Mouse (Mus musculus): ENCODE measurements around the gene Abcc3.
"Not testable (repeated sequence)": the region's sequence is repeated elsewhere in the genome, so short reads cannot be mapped to it uniquely, and the experiment has no call there.

The Abcc3 gene

DNA sequence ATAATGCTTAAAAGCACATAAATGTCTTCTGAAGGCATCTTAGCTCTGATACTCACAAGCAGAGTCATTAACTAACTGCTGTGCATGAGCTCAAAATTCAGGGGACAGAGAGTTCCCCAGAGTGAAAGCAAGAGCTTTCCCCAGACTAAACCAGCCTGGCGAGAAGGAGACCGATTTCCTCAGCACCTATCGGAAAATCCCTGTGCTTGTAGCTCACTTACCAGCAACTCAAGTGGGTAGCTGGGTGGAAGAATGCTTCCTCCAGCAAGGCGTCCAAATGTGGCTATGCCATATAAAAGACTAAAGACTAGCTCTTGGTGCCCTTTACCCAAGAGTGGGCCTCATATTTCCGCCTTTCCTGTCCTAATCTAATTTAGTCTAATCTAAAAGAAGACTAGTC is 9.9 kb upstream of the Abcc3 start:
- no peak for DNase-seq (ENCODE audit: low spot score in 2 of 2)

DNA sequence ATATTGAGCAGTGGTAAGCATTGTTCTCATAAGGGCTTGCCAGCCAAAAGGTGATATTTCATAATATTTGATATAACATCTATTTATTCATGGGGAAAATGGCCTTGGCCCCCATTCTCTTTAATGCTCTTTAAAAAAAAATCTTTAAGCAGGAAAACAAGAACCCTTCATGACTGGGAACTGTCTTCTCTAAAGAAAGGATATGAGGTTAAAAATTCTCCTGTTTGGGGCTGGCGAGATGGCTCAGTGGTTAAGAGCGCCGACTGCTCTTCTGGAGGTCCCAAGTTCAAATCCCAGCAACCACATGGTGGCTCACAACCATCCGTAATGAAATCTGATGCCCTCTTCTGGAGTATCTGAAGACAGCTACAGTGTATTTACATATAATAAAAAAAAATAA is 9.2 kb upstream of the Abcc3 start:
- DNase-seq (ENCODE audit: low spot score in 2 of 2), result not testable (repeated sequence)

DNA sequence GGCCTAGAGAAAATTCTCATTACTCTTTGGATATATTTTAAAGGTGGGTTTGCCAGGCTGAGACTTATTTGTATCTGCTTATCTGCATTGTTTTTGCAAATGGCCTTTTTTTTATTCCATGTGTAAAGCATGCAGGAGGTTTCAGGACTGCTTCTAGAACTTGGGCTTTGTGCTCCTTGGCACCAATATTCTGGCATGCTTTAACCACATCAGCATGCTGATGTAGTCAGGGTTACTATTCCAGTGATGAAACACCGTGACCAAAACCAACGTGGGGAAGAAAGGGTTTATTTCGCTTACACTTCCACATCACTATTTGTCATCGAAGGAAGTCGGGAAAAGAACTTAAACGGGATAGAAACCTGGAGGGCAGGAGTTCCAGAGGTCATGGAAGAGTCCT is 8.2 kb upstream of the Abcc3 start:
- DNase-seq (ENCODE audit: low spot score in 2 of 2), result no peak

DNA sequence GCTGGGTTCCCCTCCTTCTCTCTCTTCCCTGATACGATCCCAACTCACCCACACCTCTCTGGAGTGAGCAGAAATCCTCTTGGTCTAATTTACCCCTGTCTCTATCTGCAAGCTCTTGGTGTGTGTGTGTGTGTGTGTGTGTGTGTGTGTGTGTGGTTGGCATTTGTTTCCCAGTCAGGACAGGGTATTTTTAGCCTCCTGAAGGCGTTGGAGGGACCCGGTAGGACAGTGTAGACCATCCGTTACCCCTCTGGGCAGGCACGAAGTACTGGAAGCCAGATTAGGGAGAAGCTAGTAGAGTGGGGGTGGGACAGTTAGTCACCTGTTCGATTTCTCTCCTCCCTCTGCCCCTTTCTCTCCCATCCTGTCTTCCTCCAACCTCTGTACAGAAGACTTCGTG is 1.3 kb upstream of the Abcc3 start:
- DNase-seq (ENCODE audit: low spot score in 2 of 2), result no peak

DNA sequence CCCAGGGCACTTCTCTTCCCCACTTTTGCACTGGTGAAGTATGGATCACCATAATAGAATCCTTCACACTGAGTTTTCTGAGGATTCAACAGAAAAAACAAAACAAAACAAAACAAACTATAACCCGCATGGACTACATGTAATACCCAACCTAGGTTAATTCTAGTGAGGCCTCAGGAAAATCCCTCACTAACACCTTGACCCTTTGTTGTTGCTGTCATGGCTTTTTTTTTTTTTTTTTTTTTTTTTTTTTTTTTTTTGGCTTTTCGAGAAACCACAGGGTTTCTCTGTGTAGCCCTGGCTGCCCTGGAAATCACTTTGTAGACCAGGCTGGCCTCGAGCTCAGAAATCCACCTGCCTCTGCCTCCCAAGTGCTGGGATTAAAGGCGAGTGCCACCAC is 693 bp upstream of the Abcc3 start:
- DNase-seq (ENCODE audit: low spot score in 2 of 2), result not testable (repeated sequence)

DNA sequence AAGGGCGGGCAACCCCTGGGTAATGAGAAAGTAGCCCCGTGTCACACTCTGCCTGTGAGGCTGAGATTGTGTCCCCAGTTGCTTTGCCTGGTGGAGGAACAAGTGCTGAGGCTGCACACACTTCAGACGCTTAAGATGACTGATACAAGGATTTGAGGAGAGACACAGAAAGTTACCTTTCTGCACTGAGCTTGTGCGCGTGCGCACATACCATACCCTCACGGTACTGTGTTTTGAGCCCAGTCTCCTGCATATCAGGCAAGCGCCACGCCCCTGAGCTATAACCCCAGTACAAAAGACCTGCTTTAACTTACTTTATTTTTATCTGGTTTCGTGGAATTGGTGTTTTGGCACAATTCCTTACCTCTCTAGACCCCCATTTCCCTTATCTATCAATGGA is 1.1 kb downstream of the Abcc3 start:
- DNase-seq (ENCODE audit: low spot score in 2 of 2), result no peak

DNA sequence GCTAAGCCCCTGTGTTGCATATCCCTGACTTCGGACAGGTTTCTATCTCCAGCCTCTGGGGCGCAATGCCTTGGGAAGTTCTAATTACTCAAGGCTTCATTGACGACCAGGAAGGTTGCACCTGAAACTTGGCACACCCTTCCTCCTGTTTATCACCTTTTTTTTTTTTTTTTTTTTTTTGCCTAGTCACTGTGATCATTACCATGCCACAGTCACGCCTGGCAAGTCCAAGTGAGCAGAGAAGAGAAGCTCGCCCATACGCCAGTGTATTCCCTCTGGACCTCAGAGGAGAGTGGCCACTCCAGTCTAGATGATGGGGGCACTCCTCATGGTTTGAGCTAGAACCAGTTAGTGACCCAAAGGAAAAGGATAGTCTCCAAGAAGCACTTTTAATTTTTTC is 2.0 kb downstream of the Abcc3 start:
- no peak for DNase-seq (ENCODE audit: low spot score in 2 of 2)

DNA sequence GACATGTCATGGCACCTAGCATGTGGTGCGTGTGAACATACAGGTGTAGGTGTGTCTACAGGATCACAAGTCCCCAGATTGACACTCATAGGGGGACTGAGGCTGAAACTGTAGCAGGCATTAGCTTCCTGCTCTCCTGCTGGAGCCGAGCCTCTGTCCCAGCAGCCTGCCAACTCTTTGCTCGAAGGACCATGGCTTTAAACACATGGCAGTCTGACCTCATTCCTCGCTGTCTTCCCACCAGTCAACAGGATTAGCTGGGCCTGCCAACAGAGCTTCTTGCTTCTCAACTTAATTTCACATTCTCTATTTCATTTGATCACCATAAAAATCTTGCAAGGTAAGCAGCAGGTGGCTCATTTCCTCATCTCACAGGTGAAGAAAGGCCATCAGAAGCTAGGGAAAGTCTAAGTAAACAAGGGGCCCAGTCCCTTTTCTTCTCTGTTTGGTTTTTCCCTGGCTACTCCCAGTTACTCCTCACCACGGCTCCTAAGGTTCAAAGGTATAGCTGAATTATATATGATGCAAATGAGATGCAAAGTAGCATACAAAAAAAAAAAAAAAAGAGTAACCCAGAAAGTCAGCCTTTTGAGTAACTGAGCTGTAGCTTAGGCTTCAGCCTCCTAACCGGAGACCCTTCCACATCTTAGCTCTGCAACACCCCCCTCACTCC is 2.9 kb downstream of the Abcc3 start:
- DNase-seq (ENCODE audit: low spot score in 2 of 2), result no peak

DNA sequence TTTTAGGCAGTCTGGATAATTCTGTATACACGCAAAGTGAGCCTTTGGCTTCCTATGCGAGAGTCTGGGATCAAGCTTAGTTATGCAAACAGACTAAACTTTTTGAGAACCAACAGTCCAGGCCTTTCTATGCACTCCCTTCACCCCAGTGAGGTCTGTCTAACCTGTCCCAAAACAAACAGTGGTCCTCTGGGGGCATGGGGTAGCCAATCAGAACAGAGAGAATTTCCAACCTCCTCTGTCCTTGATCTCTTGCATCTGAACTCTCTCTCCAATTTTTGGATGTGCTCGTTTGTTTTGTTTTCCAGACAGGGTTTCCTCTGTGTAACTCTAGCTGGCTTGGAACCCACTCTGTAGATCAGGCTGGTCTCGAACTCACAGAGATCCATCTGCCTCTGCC is 3.8 kb downstream of the Abcc3 start:
- no peak for DNase-seq (ENCODE audit: low spot score in 2 of 2)

DNA sequence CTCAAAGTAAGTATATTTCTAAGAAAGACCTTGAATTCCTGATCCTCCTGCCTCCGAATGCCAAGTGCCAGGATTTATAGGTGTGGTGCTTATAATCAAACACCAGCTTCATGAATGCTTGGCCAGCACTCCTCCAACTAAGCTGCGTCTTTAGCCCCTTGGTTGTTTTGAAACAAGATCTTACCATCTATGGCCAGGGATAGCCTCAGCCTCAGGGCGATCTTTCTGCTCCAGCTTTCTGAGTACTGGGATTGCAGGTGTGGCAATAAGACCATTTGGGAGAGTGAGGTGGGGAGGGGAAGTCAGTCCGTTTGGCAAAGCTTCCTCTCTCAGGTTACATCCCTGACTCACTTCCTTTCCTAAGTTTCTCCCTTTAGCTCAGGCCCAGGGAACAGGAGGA is 5.0 kb downstream of the Abcc3 start:
- no peak for DNase-seq (ENCODE audit: low spot score in 2 of 2)

DNA sequence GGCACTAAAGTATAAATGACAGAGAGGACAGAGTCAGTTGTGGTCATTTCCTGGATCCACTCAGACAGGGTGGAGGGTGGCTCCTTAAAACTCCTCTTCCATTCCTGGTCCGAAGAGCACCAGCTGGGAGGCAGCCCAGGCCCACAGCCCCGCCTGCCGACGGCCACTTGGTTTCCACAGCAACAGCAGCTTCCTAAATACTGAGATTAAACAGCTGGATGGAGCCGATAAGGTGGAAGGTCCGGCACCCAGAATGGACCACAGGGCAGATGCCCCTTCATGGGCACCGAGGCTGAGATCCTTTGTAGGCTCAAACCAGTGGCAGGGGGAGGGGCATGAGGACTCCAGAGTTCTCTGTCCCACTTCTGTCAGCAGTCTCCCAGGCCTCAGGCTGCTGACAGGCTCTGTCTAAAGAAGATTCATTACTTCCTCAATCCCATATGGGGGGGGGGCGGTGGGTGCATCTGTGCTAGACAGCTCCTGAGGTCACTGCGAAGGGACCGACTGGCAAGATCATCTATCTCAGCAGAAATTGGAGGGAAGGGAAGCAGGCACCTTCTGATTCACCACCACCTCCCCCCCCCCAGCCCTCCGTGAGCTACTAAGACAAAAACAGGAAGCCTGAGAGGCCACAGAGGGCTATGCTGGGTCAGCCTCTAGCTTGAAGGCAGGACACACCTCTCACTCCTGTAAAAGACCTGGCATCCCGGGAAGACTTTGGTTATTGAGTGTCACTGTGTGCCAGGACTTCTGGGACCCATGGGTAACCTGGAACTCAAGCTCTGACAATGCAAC is 6.6 kb downstream of the Abcc3 start:
- DNase-seq (ENCODE audit: low spot score in 2 of 2), result peak; percentile 68 to 73

DNA sequence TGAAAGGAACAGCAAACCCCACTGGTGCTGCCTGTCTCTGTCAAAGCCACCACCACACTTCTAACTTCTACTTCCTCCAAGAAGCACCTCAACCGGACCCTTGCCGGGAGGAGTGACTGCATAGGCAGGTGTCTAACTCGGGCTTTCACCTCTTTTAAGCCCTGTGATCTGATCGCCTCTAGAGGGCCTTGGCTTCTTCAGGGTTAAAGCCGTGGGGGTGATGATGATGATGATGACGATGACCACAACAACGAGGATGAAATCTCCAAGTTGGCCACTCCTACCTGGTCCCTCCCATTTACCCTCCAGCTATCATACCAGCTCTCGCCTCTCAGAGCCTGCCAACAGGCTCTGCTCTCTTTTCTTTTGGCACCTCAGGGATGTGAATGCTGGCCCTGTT is 13.1 kb downstream of the Abcc3 start:
- DNase-seq (ENCODE audit: low spot score in 2 of 2), result no peak

DNA sequence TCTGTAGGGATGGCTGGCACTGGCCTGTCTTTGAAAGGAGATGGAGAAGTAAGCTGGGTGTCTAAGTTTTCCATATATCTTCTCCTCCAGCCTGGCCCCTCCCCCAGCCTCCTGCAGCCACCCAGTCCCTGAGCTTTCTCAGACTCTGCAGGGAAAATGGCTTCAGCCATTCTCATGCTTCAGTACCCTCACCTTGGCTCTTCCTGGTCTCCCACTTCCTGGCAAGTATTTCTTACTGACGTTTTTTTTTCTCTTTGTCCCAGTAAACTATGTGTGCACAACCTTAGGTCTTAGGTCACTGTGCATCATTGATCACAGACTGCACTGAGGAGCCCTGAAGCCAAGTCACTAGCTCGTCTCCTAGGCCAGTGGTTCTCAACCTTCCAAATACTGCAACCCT is 13.7 kb downstream of the Abcc3 start:
- no peak for DNase-seq (ENCODE audit: low spot score in 2 of 2)

DNA sequence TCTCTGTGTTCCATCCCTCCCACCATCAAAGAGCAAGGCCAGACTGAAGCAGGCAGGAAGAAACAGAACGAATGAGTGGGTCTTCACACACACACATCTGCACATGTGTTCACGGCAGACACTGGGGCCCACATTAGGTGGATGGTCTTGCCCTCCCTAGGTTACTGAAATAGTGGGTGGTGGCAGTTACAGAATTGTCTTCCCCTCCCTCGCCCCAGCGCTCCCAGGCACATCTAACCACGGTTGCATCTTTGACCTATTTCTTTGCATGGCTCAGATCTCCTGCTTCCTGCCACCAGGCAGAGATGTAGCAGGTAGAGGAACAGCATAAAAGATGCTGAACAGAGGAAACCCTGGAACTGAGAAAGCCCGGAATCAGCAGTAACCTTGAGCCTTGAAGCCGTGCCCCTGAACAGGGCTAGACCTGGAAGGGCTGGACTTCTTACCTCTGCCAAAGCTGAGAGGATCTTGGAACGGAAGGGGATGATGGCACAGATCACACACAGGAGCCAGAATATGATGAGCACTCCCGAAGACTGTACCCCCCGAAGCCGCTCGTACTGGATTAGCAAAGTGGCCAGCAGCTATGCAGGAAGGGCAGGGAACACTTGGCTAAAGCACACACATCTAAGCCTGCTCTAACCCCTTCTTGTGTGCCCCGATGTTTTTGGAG is 18.4 kb downstream of the Abcc3 start:
- DNase-seq (ENCODE audit: low spot score in 2 of 2), result no peak

DNA sequence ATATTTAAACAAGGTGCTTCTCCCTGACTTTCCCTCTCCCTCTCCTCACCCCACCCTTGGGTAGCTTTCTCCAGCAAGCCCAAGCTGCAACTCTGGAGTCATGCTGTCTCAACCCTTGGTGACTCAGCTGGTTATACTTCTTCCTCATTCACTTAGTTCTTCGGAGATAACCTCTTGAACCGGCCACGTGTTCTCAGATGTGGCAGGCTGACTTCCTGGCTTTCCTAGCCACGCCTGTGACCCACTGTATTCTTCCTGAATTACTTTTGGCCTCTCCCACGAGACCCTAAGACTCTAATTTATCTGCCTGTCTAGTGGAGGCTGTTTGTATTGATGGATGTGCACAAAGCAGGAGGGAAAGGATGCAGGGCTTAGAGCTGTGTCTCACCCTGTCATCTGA is 22.0 kb downstream of the Abcc3 start:
- no peak for DNase-seq (ENCODE audit: low spot score in 2 of 2)

DNA sequence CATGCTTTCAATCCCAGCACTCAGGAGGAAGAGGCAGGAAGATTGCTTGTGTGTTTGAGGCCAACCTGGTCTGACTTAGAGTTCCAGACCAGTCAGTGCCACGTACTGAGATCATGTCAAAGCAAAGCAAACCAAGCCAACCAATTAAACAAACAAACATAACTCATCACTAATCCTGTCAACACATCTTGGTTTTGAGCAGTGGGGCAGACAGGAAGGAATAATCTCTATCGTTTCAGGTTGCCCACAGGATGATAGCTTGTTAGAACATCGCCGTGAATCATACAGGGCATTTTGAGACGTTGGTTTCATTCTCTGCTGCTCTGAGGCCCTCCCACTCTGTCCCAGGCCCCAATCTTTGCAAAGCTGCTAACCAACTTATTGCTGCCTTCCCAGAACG is 22.8 kb downstream of the Abcc3 start:
- DNase-seq (ENCODE audit: low spot score in 2 of 2), result no peak

DNA sequence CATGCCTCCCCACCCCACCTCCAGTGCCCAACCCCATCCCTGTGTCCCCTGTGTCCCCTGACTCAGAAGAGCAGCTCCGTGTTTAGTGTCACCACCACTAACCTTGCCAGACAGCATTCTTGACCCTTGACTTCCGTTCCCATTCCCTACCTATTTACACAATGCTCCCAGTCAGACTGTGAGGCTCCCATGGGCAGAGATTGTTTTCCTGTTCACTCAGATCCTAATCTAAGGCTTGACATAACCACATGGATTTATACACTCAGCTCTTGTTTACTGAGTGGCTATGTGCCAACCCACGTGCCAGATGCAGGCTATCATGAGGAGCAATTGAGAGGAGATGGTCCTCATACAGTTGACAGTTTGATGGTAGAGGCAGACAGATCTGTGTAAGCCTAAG is 27.5 kb downstream of the Abcc3 start:
- DNase-seq (ENCODE audit: low spot score in 2 of 2), result no peak

DNA sequence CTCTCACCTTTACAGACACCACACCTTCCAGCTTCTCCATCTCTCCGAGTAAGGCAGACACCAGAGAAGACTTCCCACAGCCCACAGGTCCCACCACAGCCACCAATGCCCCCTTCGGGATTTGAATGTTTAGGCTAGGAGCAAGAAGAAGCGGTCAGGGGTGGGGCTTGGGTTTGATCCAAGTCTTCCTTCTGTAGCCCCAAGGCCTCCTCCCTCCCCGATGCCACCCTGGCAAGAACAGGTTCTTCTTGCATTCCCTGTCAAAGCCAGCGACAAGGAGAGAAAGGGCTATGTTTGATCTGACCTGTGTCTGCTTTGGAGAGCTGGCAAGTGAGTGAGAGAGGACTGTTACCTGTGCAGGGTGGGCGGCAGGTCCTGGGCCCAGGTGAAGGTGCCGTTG is 29.1 kb downstream of the Abcc3 start:
- no peak for DNase-seq (ENCODE audit: low spot score in 2 of 2)

DNA sequence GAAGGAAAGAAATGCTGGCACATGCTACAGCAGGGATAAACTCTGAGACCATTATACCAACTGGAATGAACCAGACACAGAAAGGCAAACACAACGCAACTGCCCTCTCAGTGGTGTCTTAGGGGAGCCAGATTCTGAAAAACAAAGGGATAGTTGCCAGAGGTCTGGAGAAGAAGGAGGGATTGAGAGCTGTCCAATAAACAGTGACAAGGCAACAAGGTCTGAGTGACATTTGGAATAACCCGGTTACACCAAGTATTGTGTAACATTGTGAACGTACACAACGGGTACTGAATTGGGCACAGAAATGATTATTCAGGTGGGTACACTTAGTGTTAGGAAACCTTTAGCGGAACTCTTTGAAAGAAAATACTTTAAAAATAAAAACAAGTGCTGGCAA is 30.7 kb downstream of the Abcc3 start:
- no peak for DNase-seq (ENCODE audit: low spot score in 2 of 2)

DNA sequence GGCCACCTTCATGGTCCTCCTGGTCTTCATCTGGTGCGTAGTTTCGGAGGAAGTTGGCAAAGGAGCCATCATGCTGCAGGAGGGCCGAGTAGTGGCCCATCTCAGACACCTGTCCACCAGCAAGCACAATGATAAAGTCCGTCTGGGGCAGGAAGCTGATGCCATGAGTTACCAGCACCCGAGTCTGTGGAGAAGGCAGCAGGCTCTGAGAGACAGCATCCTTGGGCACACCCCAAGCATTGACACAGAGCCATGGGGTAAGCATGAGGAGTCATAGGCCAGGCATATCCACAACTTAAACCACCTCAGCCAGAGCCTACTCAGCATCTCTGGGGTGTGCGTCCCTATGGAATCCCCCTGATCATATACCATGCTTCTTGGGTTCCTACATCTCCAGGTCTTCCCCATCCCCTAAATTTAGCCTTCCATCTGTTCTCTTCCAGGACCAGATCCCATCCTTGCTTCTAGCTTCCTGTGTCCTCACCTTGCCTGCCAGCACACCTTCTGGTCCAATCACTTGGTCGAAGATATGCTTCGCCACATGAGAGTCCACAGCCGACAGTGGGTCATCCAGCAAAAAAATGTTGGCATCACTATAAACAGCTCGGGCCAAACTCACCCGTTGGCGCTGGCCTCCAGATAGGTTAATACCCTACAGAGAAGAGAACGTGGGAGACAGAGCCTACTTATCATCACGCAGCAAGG is 31.5 kb downstream of the Abcc3 start:
- no peak for DNase-seq (ENCODE audit: low spot score in 2 of 2)

DNA sequence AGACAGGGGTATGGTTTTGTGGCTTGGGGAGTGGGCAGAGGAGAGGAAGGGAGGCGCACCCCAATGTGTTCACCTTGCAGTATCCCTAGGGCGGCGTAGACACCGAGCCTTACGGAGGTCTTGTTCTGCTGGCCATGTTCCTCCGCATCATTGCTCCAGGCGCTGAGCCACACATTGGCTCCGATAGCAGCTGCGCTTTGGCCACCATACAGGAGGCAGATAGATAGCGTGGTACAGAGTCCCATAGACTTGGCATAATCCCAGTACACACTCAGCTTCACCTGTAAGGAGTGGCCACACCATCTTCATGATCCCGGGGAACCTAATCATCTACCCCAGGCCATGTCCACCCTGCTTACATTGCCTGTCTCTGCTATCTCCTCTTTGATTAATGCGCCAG is 33.6 kb downstream of the Abcc3 start:
- peak in 1 of 2 experiments; percentile 18 for DNase-seq (ENCODE audit: low spot score in 2 of 2)

DNA sequence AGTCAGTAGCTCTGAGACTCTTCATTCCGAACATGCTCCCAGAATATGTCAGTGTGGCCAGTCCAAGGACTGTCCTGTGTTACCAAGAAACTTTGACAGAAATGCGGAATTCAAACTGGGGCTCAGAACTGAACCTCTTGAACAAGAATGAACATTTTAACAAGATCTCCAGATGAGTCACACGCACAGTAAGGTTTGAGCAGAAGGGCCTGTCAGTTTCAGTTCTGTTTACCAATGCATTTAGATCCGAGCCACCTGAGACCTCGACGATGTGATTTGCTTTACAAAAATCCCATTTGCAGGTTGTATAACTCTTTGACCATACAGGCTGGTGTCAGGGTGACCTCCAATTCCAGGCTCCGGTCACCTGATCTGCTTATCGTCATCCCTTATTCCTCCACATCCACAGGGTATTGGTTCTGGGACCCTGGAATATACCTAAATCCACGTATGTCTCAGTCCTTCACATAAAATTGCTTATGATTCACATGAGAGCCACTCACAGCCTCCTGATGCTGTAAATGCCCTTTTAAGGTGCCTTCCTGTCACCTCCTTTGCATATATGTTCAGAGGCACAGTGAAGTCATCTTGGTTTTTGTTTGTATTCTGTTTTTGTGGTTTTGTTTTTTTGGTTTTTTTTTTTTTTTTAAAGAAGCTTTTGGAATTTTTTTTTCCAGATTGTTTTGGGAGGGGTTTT is 37.1 kb downstream of the Abcc3 start:
- peak in 1 of 2 experiments; percentile 14 for DNase-seq (ENCODE audit: low spot score in 2 of 2)

All from right cerebral cortex, postnatal 10 days (tissue).